Mouse (Mus musculus) layer of hippocampus, adult 9-10 months (tissue): Measurements from ENCODE around the gene Lmln.
"Not testable (repeated sequence)": the region's sequence is repeated elsewhere in the genome, so short reads cannot be mapped to it uniquely, and the experiment has no call there.

ENCODE experiments used
- DNase-seq: peaks from one replicate; pipeline ENCODE4 v3.0.0; 2022; ENCODE audit warnings: low spot score

The Lmln gene

GRCm38 (mm10) chr16:33058033-33058432, 4.3 kb upstream of the Lmln start:
- no peak for DNase-seq

- not testable (repeated sequence) for DNase-seq
Measured at GRCm38 (mm10) chr16:33058656-33059055, 3.7 kb upstream of the Lmln start.

- no peak for DNase-seq
Measured at GRCm38 (mm10) chr16:33059471-33059870, 2.9 kb upstream of the Lmln start.

GRCm38 (mm10) chr16:33060926-33061325, 1.4 kb upstream of the Lmln start:
- DNase-seq: no peak

- no peak for DNase-seq
Measured at GRCm38 (mm10) chr16:33061400-33061799, 921 bp upstream of the Lmln start.

- peak; percentile 73 for DNase-seq
Measured at GRCm38 (mm10) chr16:33062682-33063131, 386 bp downstream of the Lmln start.

- DNase-seq: no peak
Measured at GRCm38 (mm10) chr16:33063267-33063666, 946 bp downstream of the Lmln start.

- no peak for DNase-seq
Measured at GRCm38 (mm10) chr16:33064636-33065035, 2.3 kb downstream of the Lmln start.

- no peak for DNase-seq
Measured at GRCm38 (mm10) chr16:33070928-33071327, 8.6 kb downstream of the Lmln start.

GRCm38 (mm10) chr16:33072871-33073557, 10.7 kb downstream of the Lmln start:
- no peak for DNase-seq

GRCm38 (mm10) chr16:33074967-33075366, 12.6 kb downstream of the Lmln start:
- DNase-seq: no peak

- DNase-seq: no peak
Measured at GRCm38 (mm10) chr16:33076078-33076477, 13.8 kb downstream of the Lmln start.

GRCm38 (mm10) chr16:33077069-33077627, 14.8 kb downstream of the Lmln start:
- no peak for DNase-seq

GRCm38 (mm10) chr16:33080063-33080462, 17.7 kb downstream of the Lmln start:
- no peak for DNase-seq

GRCm38 (mm10) chr16:33082951-33083350, 20.6 kb downstream of the Lmln start:
- no peak for DNase-seq

- no peak for DNase-seq
Measured at GRCm38 (mm10) chr16:33083996-33084395, 21.7 kb downstream of the Lmln start.

GRCm38 (mm10) chr16:33085666-33086065, 23.3 kb downstream of the Lmln start:
- DNase-seq: no peak

GRCm38 (mm10) chr16:33113726-33114125, 51.4 kb downstream of the Lmln start:
- no peak for DNase-seq

- no peak for DNase-seq
Measured at GRCm38 (mm10) chr16:33123373-33123772, 61.1 kb downstream of the Lmln start.

- DNase-seq: no peak
Measured at GRCm38 (mm10) chr16:33123938-33124820, 61.9 kb downstream of the Lmln start.

GRCm38 (mm10) chr16:33127052-33127451, 64.7 kb downstream of the Lmln start:
- no peak for DNase-seq

GRCm38 (mm10) chr16:33130731-33131130, 68.4 kb downstream of the Lmln start:
- no peak for DNase-seq

- DNase-seq: no peak
Measured at GRCm38 (mm10) chr16:33133186-33133585, 70.9 kb downstream of the Lmln start.
